8 mouse cellular contexts compared by ENCODE assay signal in genomic region chr5:150594649-150595339, GRCm38 (mm10). TPM values are rescaled to one million over a fixed set of nuclear protein-coding genes. Genes with fewer than 3 reads are reported as not detected.
DNase-seq lines count a peak whose midpoint lies in the region; ATAC-seq and TF ChIP-seq lines count a peak whose summit lies in the region.

No protein-coding gene starts in this region.

- POLR2A ChIA-PET in Patski (lab: Charles Lee) = interaction anchor here (0.8 kb wide), 1 partner anchor 9 kb away, joined by 6 read pairs; no protein-coding TSS in a partner anchor

- no peak; the same call in 1 of the 2 replicates for ATAC-seq in kidney, embryonic 16.5 days (ENCODE audit: low FRiP score, low TSS enrichment)
- ATAC-seq in Patski = peak; percentile 72
- ATAC-seq in forebrain, embryonic 14.5 days = no peak
- ATAC-seq in liver, embryonic 11.5 days (replicated peaks; ENCODE audit: low FRiP score) = no peak
- no peak for ATAC-seq in stomach, embryonic 16.5 days (ENCODE audit: insufficient read depth, low FRiP score)

- DNase-seq in kidney, postnatal 36 days = no peak
- no peak for DNase-seq in Patski (ENCODE audit: low read depth, low spot score)
- no peak for DNase-seq in forebrain, embryonic 14.5 days (ENCODE audit: low spot score)
- DNase-seq in liver, embryonic 11.5 days (ENCODE audit: low spot score) = no peak
- DNase-seq in spleen, adult 12 weeks (ENCODE audit: low spot score) = no peak
- no peak for DNase-seq in thymus, adult 18-20 months

- peak overlapping the region; percentile 65 for H3K9ac ChIP-seq in kidney, embryonic 16.5 days (replicated peaks; ENCODE audit: low read length)
- H3K9ac ChIP-seq in forebrain, embryonic 14.5 days (ENCODE audit: low read length) = peak overlapping the region; percentile 72
- peak overlapping the region; percentile 91 for H3K9ac ChIP-seq in liver, embryonic 11.5 days (ENCODE audit: low read depth, low read length)
- peak overlapping the region; percentile 83 for H3K9ac ChIP-seq in stomach, embryonic 16.5 days (ENCODE audit: low read length)

- CTCF ChIA-PET in Patski (lab: Charles Lee) = interaction anchor here (1.0 kb wide), 2 partner anchors 20 to 30 kb away, joined by 3 read pairs; no protein-coding TSS in a partner anchor

- no peaks in the 10 kb centered on the region for H3K9me3 ChIP-seq in kidney, embryonic 16.5 days (ENCODE audit: low read length)
- H3K9me3 ChIP-seq in forebrain, embryonic 14.5 days (replicated peaks; ENCODE audit: control insufficient read depth, low read length) = no peaks in the 10 kb centered on the region
- H3K9me3 ChIP-seq in liver, embryonic 11.5 days (ENCODE audit: control insufficient read depth, low read length) = no peaks in the 10 kb centered on the region
- no peaks in the 10 kb centered on the region for H3K9me3 ChIP-seq in stomach, embryonic 16.5 days (replicated peaks; ENCODE audit: control insufficient read depth, low read length)

- H3K27ac ChIP-seq in kidney, embryonic 16.5 days (ENCODE audit: low read length) = 0 out of 2 replicates have a peak overlapping the region, but pooled peaks have one; percentile 18
- no peak overlapping the region for H3K27ac ChIP-seq in forebrain, embryonic 14.5 days (ENCODE audit: low read depth, low read length)
- no peak overlapping the region for H3K27ac ChIP-seq in liver, embryonic 11.5 days (ENCODE audit: low read depth, low read length)
- H3K27ac ChIP-seq in stomach, embryonic 16.5 days (ENCODE audit: low read length) = no peak overlapping the region

- TF ChIP-seq CTCF in Patski (IDR thresholded peaks at IDR 0.05) = no peak

- H3K4me1 ChIP-seq in kidney, embryonic 16.5 days (ENCODE audit: insufficient read depth, low read length) = peaks cover 24% of the 10 kb centered on the region
- H3K4me1 ChIP-seq in forebrain, embryonic 14.5 days (ENCODE audit: control insufficient read depth, insufficient read depth, low read length) = peaks cover 3% of the 10 kb centered on the region
- H3K4me1 ChIP-seq in liver, embryonic 11.5 days (replicated peaks; ENCODE audit: control insufficient read depth, insufficient read depth, low read length) = peaks cover 32% of the 10 kb centered on the region
- H3K4me1 ChIP-seq in stomach, embryonic 16.5 days (ENCODE audit: control insufficient read depth, insufficient read depth, low read length) = peaks cover 11% of the 10 kb centered on the region

- H3K27me3 ChIP-seq in kidney, embryonic 16.5 days (ENCODE audit: insufficient read depth, low read length) = 0 out of 2 replicates have a peak, but pooled peaks cover 8% of the 10 kb centered on the region
- H3K27me3 ChIP-seq in Patski = no peaks in the 10 kb centered on the region
- 0 out of 2 replicates have a peak, but pooled peaks cover 3% of the 10 kb centered on the region for H3K27me3 ChIP-seq in forebrain, embryonic 14.5 days (replicated peaks; ENCODE audit: control insufficient read depth, insufficient read depth, low read length)
- no peaks in the 10 kb centered on the region for H3K27me3 ChIP-seq in liver, embryonic 11.5 days (replicated peaks; ENCODE audit: control insufficient read depth, insufficient read depth, low read length)
- H3K27me3 ChIP-seq in stomach, embryonic 16.5 days (ENCODE audit: control insufficient read depth, insufficient read depth, low read length) = no peaks in the 10 kb centered on the region

- H3K4me3 ChIP-seq in kidney, embryonic 16.5 days (ENCODE audit: low read length) = peak overlapping the region; percentile 62
- H3K4me3 ChIP-seq in forebrain, embryonic 14.5 days (ENCODE audit: low read depth, low read length) = peak overlapping the region; percentile 73
- H3K4me3 ChIP-seq in liver, embryonic 11.5 days (ENCODE audit: low read depth, low read length) = peak overlapping the region; percentile 93
- peak overlapping the region; percentile 87 for H3K4me3 ChIP-seq in stomach, embryonic 16.5 days (replicated peaks; ENCODE audit: low read length)

- 7% methylated on average over 14 of the region's 17 CpGs for whole genome bisulfite sequencing in kidney, embryonic 16.5 days
- WGBS in forebrain, embryonic 14.5 days = 7% methylated on average over 17 of the region's 17 CpGs
- 14% methylated on average over 15 of the region's 17 CpGs for WGBS in liver, embryonic 11.5 days
- 7% methylated on average over 17 of the region's 17 CpGs for WGBS in stomach, embryonic 16.5 days

- H3K4me2 ChIP-seq in kidney, embryonic 16.5 days (replicated peaks; ENCODE audit: low read depth, low read length) = peak overlapping the region; percentile 100
- peak overlapping the region; percentile 98 for H3K4me2 ChIP-seq in forebrain, embryonic 14.5 days (ENCODE audit: low read length)
- peak overlapping the region; percentile 94 for H3K4me2 ChIP-seq in liver, embryonic 11.5 days
- H3K4me2 ChIP-seq in stomach, embryonic 16.5 days (ENCODE audit: low read depth, low read length) = peak overlapping the region; percentile 99

- no peaks in the 10 kb centered on the region for H3K36me3 ChIP-seq in kidney, embryonic 16.5 days (ENCODE audit: insufficient read depth, low read length)
- no peaks in the 10 kb centered on the region for H3K36me3 ChIP-seq in forebrain, embryonic 14.5 days (ENCODE audit: control insufficient read depth, insufficient read depth, low read length)
- H3K36me3 ChIP-seq in liver, embryonic 11.5 days (ENCODE audit: control insufficient read depth, insufficient read depth, low read length) = no peaks in the 10 kb centered on the region; the same call in 1 of the 2 replicates
- no peaks in the 10 kb centered on the region for H3K36me3 ChIP-seq in stomach, embryonic 16.5 days (ENCODE audit: control insufficient read depth, insufficient read depth, low read length)

- in situ Hi-C loops in Patski (cut with MboI; ENCODE audit: low pct_unique_long_range_greater_than_20kb) = no loop called here

RNA-seq across cellular contexts. Expression of gene N4bp2l1, which starts 2.2 kb away (rescaled TPM):
- 5.8 and 6.4 TPM in 2 replicates for polyA plus RNA-seq in kidney, embryonic 16.5 days (2015; fragmentation: Nextera tagmentation; extraction: Ambion mirVana)
- 12.3 TPM for polyA plus RNA-seq in Patski (2021)
- 7.4 and 10.1 TPM in 2 replicates for polyA plus RNA-seq in forebrain, embryonic 14.5 days (2014; fragmentation: Nextera tagmentation; extraction: Ambion mirVana)
- 13.0 and 14.3 TPM in 2 replicates for polyA plus RNA-seq in liver, embryonic 11.5 days (2014; fragmentation: Nextera tagmentation; extraction: Ambion mirVana)
- 6.6 and 8.3 TPM in 2 replicates for polyA plus RNA-seq in stomach, embryonic 16.5 days (2015; fragmentation: Nextera tagmentation; extraction: Ambion mirVana)
